Mouse (Mus musculus): ENCODE results near the gene 1700008P02Rik. TPM values are rescaled to one million over a fixed set of nuclear protein-coding genes. Genes with fewer than 3 reads are reported as not detected.
"Not testable (repeated sequence)": the region's sequence is repeated elsewhere in the genome, so short reads cannot be mapped to it uniquely, and the experiment has no call there.

The 1700008P02Rik gene
- total RNA-seq (2012; rRNA removed) (not detected in 2 replicates), total RNA-seq (2014; rRNA removed) (not detected in 2 replicates), polyA plus RNA-seq (2012; ENCODE audit: insufficient read length, low read depth) (not detected in 2 replicates)

DNA sequence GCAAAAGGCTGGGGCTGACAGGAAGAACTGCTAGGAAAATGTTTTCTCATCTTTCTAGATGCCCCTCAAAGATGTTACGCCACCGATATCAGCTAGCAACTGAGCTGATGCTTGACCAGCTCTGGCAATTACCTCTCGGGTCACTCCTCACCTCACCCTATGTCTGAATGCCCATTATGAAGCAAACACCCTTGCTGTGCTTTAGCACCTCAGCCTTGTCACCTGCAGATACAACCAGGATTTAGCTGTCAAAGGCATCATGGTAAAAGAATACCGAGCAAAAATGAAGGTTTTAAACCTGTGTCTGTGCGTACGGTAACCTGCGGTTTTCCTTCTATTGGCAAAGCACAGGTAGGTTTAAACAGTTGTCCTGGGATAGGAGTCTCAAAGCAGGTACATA is at the start of gene 1700008P02Rik:
1700008P02Rik (minus strand) TSS at position 101 of the 400 bp plus-strand sequence.
- no peaks in the 10 kb centered on the region for H3K9me3 ChIP-seq (replicated peaks; ENCODE audit: low read length)
- no peaks in the 10 kb centered on the region for H3K79me2 ChIP-seq (replicated peaks; ENCODE audit: control insufficient read depth, extremely low read depth, insufficient read depth, poor library complexity, severe bottlenecking)
- DNase-seq (ENCODE audit: extremely low read depth) = no peak
- no peaks in the 10 kb centered on the region for H3K4me1 ChIP-seq (ENCODE audit: control insufficient read depth in 1 of 2, insufficient read depth in 2 of 2)
- H3K27me3 ChIP-seq (replicated peaks) = no peaks in the 10 kb centered on the region
- no peak within 1 kb of the TSS for H3K4me2 ChIP-seq (ENCODE audit: insufficient read depth, low read depth, poor library complexity, severe bottlenecking)
- in situ Hi-C loops (cut with MboI; ENCODE audit: low pct_ligation_motif_present, low pct_unique_long_range_greater_than_20kb, low sequenced_read_pairs) = no loop called here
- no peak within 1 kb of the TSS for H3K27ac ChIP-seq (ENCODE audit: insufficient read depth, low read depth)
- no peak within 1 kb of the TSS for H3K4me3 ChIP-seq (replicated peaks in 1 of 3; ENCODE audit: low read depth in 2 of 3, low read length in 2 of 3, poor library complexity in 1 of 3)
- dilution Hi-C loops (cut with MboI; ENCODE audit: extremely low pct_ligation_motif_present, extremely low pct_unique_long_range_greater_than_20kb, low sequenced_read_pairs) = no loop called here
- no peak for TF ChIP-seq POLR2AphosphoS2 (IDR thresholded peaks at IDR 0.05; ENCODE audit: low read depth, low read length)
- TF ChIP-seq E2F4 (IDR thresholded peaks at IDR 0.05; ENCODE audit: insufficient replicate concordance, low read depth, low read length) = no peak
- TF ChIP-seq ZC3H11A (IDR thresholded peaks at IDR 0.05; ENCODE audit: low read depth, low read length) = no peak
- TF ChIP-seq ZKSCAN1 (IDR thresholded peaks at IDR 0.05; ENCODE audit: borderline replicate concordance, low read depth, low read length) = no peak
- no peak for TF ChIP-seq ZNF384 (IDR thresholded peaks at IDR 0.05; ENCODE audit: low read depth, low read length)
- TF ChIP-seq CHD1 (IDR thresholded peaks at IDR 0.05; ENCODE audit: low read depth, low read length) = no peak
- TF ChIP-seq JUN (IDR thresholded peaks at IDR 0.05; ENCODE audit: insufficient read depth, low read depth, low read length) = no peak
- TF ChIP-seq TCF12 (IDR thresholded peaks at IDR 0.05; ENCODE audit: low read depth, low read length) = no peak
- TF ChIP-seq HCFC1 (IDR thresholded peaks at IDR 0.05; ENCODE audit: low read depth, low read length) = no peak
- TF ChIP-seq IRF4 (IDR thresholded peaks at IDR 0.05; ENCODE audit: low read depth, low read length) = no peak
- no peak for TF ChIP-seq MYC (IDR thresholded peaks at IDR 0.05; ENCODE audit: low read depth, low read length)
- no peak for TF ChIP-seq PAX5 (IDR thresholded peaks at IDR 0.05; ENCODE audit: low read length)
- TF ChIP-seq MAZ (IDR thresholded peaks at IDR 0.05; ENCODE audit: low read depth, low read length) = no peak
- no peak for TF ChIP-seq NELFE (IDR thresholded peaks at IDR 0.05; ENCODE audit: low read depth, low read length)
- no peak for TF ChIP-seq CTCF (conservative IDR thresholded peaks at IDR 0.05 in 1 of 2, IDR thresholded peaks at IDR 0.05 in 1 of 2; ENCODE audit: low read depth in 2 of 2, low read length in 2 of 2)
- no peak for TF ChIP-seq POLR2A (IDR thresholded peaks at IDR 0.05; ENCODE audit: low read depth, low read length)
- no peak within 1 kb of the TSS for H3K9ac ChIP-seq (ENCODE audit: insufficient read depth, low read depth)
- H3K36me3 ChIP-seq (replicated peaks in 1 of 2; ENCODE audit: control insufficient read depth in 1 of 2, insufficient read depth in 1 of 2, low read length in 1 of 2) = no peaks in the 10 kb centered on the region

DNA sequence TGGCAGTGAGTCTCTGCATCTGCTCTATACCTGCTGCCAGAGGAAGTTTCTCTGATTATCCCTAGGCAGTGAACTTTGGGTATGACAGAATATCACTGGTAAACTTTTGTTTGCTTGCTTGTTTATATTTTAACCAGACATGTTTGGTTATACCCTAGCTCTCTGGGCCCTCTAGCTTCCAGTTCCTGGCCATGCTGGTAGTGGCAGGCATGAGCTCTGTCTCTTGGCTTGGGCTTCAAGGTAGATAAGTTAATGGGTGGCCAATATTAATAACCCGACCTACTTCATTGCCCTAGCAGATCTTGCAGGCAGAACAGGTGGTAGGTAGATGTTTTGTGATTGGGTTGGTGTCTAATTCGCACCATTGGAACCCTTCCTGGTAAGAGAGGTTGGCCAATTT is 29.2 kb upstream of the 1700008P02Rik start:
- in situ Hi-C loops (cut with MboI; ENCODE audit: low pct_ligation_motif_present, low pct_unique_long_range_greater_than_20kb, low sequenced_read_pairs) (no loop called here), dilution Hi-C loops (cut with MboI; ENCODE audit: extremely low pct_ligation_motif_present, extremely low pct_unique_long_range_greater_than_20kb, low sequenced_read_pairs) (no loop called here)
- no peak overlapping the region for H3K4me3 ChIP-seq (replicated peaks in 1 of 3; ENCODE audit: low read depth in 2 of 3, low read length in 2 of 3, poor library complexity in 1 of 3)
- H3K27me3 ChIP-seq (replicated peaks) = no peaks in the 10 kb centered on the region
- no peak overlapping the region for H3K4me2 ChIP-seq (ENCODE audit: insufficient read depth, low read depth, poor library complexity, severe bottlenecking)
- H3K27ac ChIP-seq (ENCODE audit: insufficient read depth, low read depth) = no peak overlapping the region
- no peaks in the 10 kb centered on the region for H3K4me1 ChIP-seq (ENCODE audit: control insufficient read depth in 1 of 2, insufficient read depth in 2 of 2)
- H3K79me2 ChIP-seq (replicated peaks; ENCODE audit: control insufficient read depth, extremely low read depth, insufficient read depth, poor library complexity, severe bottlenecking) = no peaks in the 10 kb centered on the region
- DNase-seq (ENCODE audit: extremely low read depth) = no peak
- H3K36me3 ChIP-seq (replicated peaks in 1 of 2; ENCODE audit: control insufficient read depth in 1 of 2, insufficient read depth in 1 of 2, low read length in 1 of 2) = no peaks in the 10 kb centered on the region
- H3K9me3 ChIP-seq (replicated peaks; ENCODE audit: low read length) = no peaks in the 10 kb centered on the region
- no peak for TF ChIP-seq ETS1 (conservative IDR thresholded peaks at IDR 0.05; ENCODE audit: low read depth, low read length)
- TF ChIP-seq ELF1 (IDR thresholded peaks at IDR 0.05; ENCODE audit: low read depth, low read length) = no peak
- TF ChIP-seq E2F4 (IDR thresholded peaks at IDR 0.05; ENCODE audit: insufficient replicate concordance, low read depth, low read length) = no peak
- TF ChIP-seq NRF1 (IDR thresholded peaks at IDR 0.05; ENCODE audit: low read depth, low read length) = no peak
- TF ChIP-seq MEF2A (IDR thresholded peaks at IDR 0.05; ENCODE audit: borderline replicate concordance, low read depth, low read length) = no peak
- TF ChIP-seq SMC3 (IDR thresholded peaks at IDR 0.05; ENCODE audit: low read depth, low read length) = no peak
- TF ChIP-seq POLR2AphosphoS2 (IDR thresholded peaks at IDR 0.05; ENCODE audit: low read depth, low read length) = no peak
- no peak for TF ChIP-seq ZNF384 (IDR thresholded peaks at IDR 0.05; ENCODE audit: low read depth, low read length)
- TF ChIP-seq ZMIZ1 (IDR thresholded peaks at IDR 0.05; ENCODE audit: low read depth, low read length) = no peak
- TF ChIP-seq KAT2A (IDR thresholded peaks at IDR 0.05; ENCODE audit: insufficient replicate concordance, low read length) = no peak
- no peak for TF ChIP-seq JUND (conservative IDR thresholded peaks at IDR 0.05; ENCODE audit: low read depth, low read length)
- no peak for TF ChIP-seq CHD2 (IDR thresholded peaks at IDR 0.05; ENCODE audit: low read length)
- no peak overlapping the region for H3K9ac ChIP-seq (ENCODE audit: insufficient read depth, low read depth)

- H3K4me1 ChIP-seq (ENCODE audit: control insufficient read depth in 1 of 2, insufficient read depth in 2 of 2); H3K36me3 ChIP-seq (replicated peaks in 1 of 2; ENCODE audit: control insufficient read depth in 1 of 2, insufficient read depth in 1 of 2, low read length in 1 of 2); H3K9me3 ChIP-seq (replicated peaks; ENCODE audit: low read length); H3K9ac ChIP-seq (ENCODE audit: insufficient read depth, low read depth); H3K27me3 ChIP-seq (replicated peaks); H3K27ac ChIP-seq (ENCODE audit: insufficient read depth, low read depth); DNase-seq (ENCODE audit: extremely low read depth); dilution Hi-C loops (cut with MboI; ENCODE audit: extremely low pct_ligation_motif_present, extremely low pct_unique_long_range_greater_than_20kb, low sequenced_read_pairs); H3K4me2 ChIP-seq (ENCODE audit: insufficient read depth, low read depth, poor library complexity, severe bottlenecking); H3K4me3 ChIP-seq (replicated peaks in 1 of 3; ENCODE audit: low read depth in 2 of 3, low read length in 2 of 3, poor library complexity in 1 of 3); H3K79me2 ChIP-seq (replicated peaks; ENCODE audit: control insufficient read depth, extremely low read depth, insufficient read depth, poor library complexity, severe bottlenecking); in situ Hi-C loops (cut with MboI; ENCODE audit: low pct_ligation_motif_present, low pct_unique_long_range_greater_than_20kb, low sequenced_read_pairs): not testable (repeated sequence)
Measured at GRCm38 (mm10) chr3:6638151-6638550, 17.9 kb upstream of the 1700008P02Rik start.
